Mouse (Mus musculus): ENCODE measurements around the gene 4933425L06Rik. TPM values are rescaled to one million over a fixed set of nuclear protein-coding genes. Genes with fewer than 3 reads are reported as not detected.

Gene 4933425L06Rik
- polyA plus RNA-seq, 1 experiment, result not detected

DNA sequence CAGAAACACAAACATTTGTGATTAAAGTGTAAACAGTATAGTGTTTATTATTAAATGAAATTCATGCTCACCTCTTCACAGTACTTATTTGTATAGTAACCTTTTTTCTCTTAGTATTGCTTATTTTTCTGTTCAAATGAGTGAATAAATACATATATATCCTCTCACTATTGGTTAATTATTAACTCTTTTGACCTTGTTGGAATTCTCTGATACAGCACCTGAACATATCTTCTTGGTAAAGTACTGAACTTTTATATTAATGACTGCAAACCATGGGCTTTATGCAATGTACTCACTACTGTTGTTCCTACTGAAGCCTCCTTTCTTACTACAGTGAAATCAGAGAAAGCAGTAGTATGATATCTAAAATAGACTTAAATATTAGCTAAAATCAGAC is 39.7 kb downstream of the 4933425L06Rik start:
- no peaks in the 10 kb centered on the region for H3K27me3 ChIP-seq (ENCODE audit: control insufficient read depth, insufficient read depth, low read length, poor library complexity, severe bottlenecking)
- no peak overlapping the region for H3K4me3 ChIP-seq (ENCODE audit: low read depth, low read length)
- no peak overlapping the region for H3K9ac ChIP-seq (ENCODE audit: low read depth, poor library complexity, severe bottlenecking)
- H3K4me1 ChIP-seq (ENCODE audit: control insufficient read depth, insufficient read depth, low read length), result no peaks in the 10 kb centered on the region
- H3K27ac ChIP-seq (ENCODE audit: insufficient read depth, low read length), result no peak overlapping the region
- H3K9me3 ChIP-seq (replicated peaks; ENCODE audit: control insufficient read depth, insufficient read depth, low read length, poor library complexity, severe bottlenecking), result no peaks in the 10 kb centered on the region
- no peaks in the 10 kb centered on the region for H3K36me3 ChIP-seq (ENCODE audit: control insufficient read depth, insufficient read depth, low read length, poor library complexity, severe bottlenecking)
- TF ChIP-seq CTCF (IDR thresholded peaks at IDR 0.05; ENCODE audit: low read depth, low read length) (no peak), POLR2A (IDR thresholded peaks at IDR 0.05; ENCODE audit: insufficient read depth, low read length) (no peak), EP300 (IDR thresholded peaks at IDR 0.05; ENCODE audit: insufficient read depth, low read depth, low read length) (no peak)

- Histone ChIP-seq H3K36me3 (ENCODE audit: control insufficient read depth, insufficient read depth, low read length, poor library complexity, severe bottlenecking) (no peaks in the 10 kb centered on the region), H3K27me3 (ENCODE audit: control insufficient read depth, insufficient read depth, low read length, poor library complexity, severe bottlenecking) (no peaks in the 10 kb centered on the region), H3K9ac (ENCODE audit: low read depth, poor library complexity, severe bottlenecking) (no peak overlapping the region), H3K4me3 (ENCODE audit: low read depth, low read length) (no peak overlapping the region), H3K4me1 (ENCODE audit: control insufficient read depth, insufficient read depth, low read length) (no peaks in the 10 kb centered on the region), H3K9me3 (replicated peaks; ENCODE audit: control insufficient read depth, insufficient read depth, low read length, poor library complexity, severe bottlenecking) (no peaks in the 10 kb centered on the region), H3K27ac (ENCODE audit: insufficient read depth, low read length) (no peak overlapping the region)
- TF ChIP-seq CTCF (IDR thresholded peaks at IDR 0.05; ENCODE audit: low read depth, low read length), result no peak
- TF ChIP-seq EP300 (IDR thresholded peaks at IDR 0.05; ENCODE audit: insufficient read depth, low read depth, low read length), result no peak
- TF ChIP-seq POLR2A (IDR thresholded peaks at IDR 0.05; ENCODE audit: insufficient read depth, low read length), result no peak
These were observed 40.2 kb downstream of the 4933425L06Rik start for GRCm38 (mm10) chr13:105122092-105122491.

DNA sequence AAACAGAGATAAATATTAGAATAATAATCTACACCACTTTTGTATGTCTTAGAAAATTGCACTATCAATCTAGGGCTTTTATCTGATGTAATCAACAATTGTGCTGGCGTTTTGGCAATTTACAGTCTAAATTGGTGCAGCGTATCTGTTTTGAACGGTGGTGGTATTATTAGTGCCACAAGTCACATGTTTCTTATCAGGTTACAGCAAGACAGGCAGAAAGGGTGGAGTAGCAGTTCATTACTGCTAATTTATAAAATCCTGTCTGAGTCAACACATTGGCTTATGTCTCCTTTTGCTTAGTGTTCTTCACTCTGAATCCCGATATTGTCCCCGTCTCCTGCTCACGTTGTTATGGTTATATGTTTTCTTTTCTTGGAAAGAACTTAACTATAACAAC is 48.2 kb downstream of the 4933425L06Rik start:
- Histone ChIP-seq H3K36me3 (ENCODE audit: control insufficient read depth, insufficient read depth, low read length, poor library complexity, severe bottlenecking) (no peaks in the 10 kb centered on the region), H3K4me1 (ENCODE audit: control insufficient read depth, insufficient read depth, low read length) (no peaks in the 10 kb centered on the region), H3K27ac (ENCODE audit: insufficient read depth, low read length) (no peak overlapping the region), H3K4me3 (ENCODE audit: low read depth, low read length) (no peak overlapping the region), H3K9ac (ENCODE audit: low read depth, poor library complexity, severe bottlenecking) (no peak overlapping the region), H3K27me3 (ENCODE audit: control insufficient read depth, insufficient read depth, low read length, poor library complexity, severe bottlenecking) (no peaks in the 10 kb centered on the region), H3K9me3 (replicated peaks; ENCODE audit: control insufficient read depth, insufficient read depth, low read length, poor library complexity, severe bottlenecking) (no peaks in the 10 kb centered on the region)
- no peak for TF ChIP-seq EP300 (IDR thresholded peaks at IDR 0.05; ENCODE audit: insufficient read depth, low read depth, low read length)
- TF ChIP-seq CTCF (IDR thresholded peaks at IDR 0.05; ENCODE audit: low read depth, low read length), result no peak

DNA sequence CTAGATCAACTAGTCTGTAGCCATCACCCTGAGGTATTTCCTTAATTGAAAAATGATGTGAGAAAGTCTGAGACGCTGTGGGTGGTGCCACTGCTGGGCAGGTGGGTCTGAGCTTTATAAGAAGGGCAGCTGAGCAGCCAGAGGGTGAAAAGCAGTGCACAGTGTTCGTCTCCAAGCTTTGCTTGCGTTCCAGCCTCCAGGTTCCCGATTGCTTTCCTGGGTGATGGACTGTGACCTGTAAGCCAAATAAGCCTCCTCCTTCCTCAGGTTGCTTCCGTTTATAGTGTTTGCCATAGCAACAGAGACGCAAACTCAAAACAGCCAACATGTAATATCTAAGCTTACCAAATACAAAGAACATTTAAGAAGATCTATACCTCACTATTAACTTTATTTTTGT is 50.4 kb downstream of the 4933425L06Rik start:
- no peaks in the 10 kb centered on the region for H3K36me3 ChIP-seq (ENCODE audit: control insufficient read depth, insufficient read depth, low read length, poor library complexity, severe bottlenecking)
- no peak for TF ChIP-seq EP300 (IDR thresholded peaks at IDR 0.05; ENCODE audit: insufficient read depth, low read depth, low read length)
- TF ChIP-seq POLR2A (IDR thresholded peaks at IDR 0.05; ENCODE audit: insufficient read depth, low read length), result no peak
- no peak for TF ChIP-seq CTCF (IDR thresholded peaks at IDR 0.05; ENCODE audit: low read depth, low read length)
- H3K9ac ChIP-seq (ENCODE audit: low read depth, poor library complexity, severe bottlenecking), result no peak overlapping the region
- no peak overlapping the region for H3K4me3 ChIP-seq (ENCODE audit: low read depth, low read length)
- no peak overlapping the region for H3K27ac ChIP-seq (ENCODE audit: insufficient read depth, low read length)
- H3K4me1 ChIP-seq (ENCODE audit: control insufficient read depth, insufficient read depth, low read length), result no peaks in the 10 kb centered on the region
- no peaks in the 10 kb centered on the region for H3K27me3 ChIP-seq (ENCODE audit: control insufficient read depth, insufficient read depth, low read length, poor library complexity, severe bottlenecking)
- no peaks in the 10 kb centered on the region for H3K9me3 ChIP-seq (replicated peaks; ENCODE audit: control insufficient read depth, insufficient read depth, low read length, poor library complexity, severe bottlenecking)

DNA sequence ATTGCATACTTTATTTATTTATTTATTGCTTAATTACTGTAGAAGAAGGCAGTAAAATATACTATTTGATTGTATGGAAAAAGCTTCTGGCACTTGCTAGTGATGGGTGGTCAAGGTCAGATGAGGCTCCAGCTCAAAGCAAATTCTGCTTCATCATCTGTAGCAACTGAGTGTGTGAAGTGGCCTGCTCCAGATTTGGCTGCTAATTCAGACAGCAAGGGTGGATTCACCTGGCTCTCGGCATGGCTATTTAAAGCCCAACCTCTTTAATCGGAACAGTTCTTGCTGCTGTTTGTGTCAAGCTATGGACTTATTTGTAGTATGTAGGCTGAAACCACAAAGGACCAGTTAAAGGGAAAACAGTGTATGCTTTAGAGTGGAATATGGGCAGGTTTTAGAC is 50.9 kb downstream of the 4933425L06Rik start:
- Histone ChIP-seq H3K9me3 (replicated peaks; ENCODE audit: control insufficient read depth, insufficient read depth, low read length, poor library complexity, severe bottlenecking) (no peaks in the 10 kb centered on the region), H3K27ac (ENCODE audit: insufficient read depth, low read length) (no peak overlapping the region), H3K9ac (ENCODE audit: low read depth, poor library complexity, severe bottlenecking) (no peak overlapping the region), H3K4me3 (ENCODE audit: low read depth, low read length) (no peak overlapping the region), H3K27me3 (ENCODE audit: control insufficient read depth, insufficient read depth, low read length, poor library complexity, severe bottlenecking) (no peaks in the 10 kb centered on the region), H3K36me3 (ENCODE audit: control insufficient read depth, insufficient read depth, low read length, poor library complexity, severe bottlenecking) (no peaks in the 10 kb centered on the region), H3K4me1 (ENCODE audit: control insufficient read depth, insufficient read depth, low read length) (no peaks in the 10 kb centered on the region)
- TF ChIP-seq POLR2A (IDR thresholded peaks at IDR 0.05; ENCODE audit: insufficient read depth, low read length) (no peak), CTCF (IDR thresholded peaks at IDR 0.05; ENCODE audit: low read depth, low read length) (no peak), EP300 (IDR thresholded peaks at IDR 0.05; ENCODE audit: insufficient read depth, low read depth, low read length) (no peak)

DNA sequence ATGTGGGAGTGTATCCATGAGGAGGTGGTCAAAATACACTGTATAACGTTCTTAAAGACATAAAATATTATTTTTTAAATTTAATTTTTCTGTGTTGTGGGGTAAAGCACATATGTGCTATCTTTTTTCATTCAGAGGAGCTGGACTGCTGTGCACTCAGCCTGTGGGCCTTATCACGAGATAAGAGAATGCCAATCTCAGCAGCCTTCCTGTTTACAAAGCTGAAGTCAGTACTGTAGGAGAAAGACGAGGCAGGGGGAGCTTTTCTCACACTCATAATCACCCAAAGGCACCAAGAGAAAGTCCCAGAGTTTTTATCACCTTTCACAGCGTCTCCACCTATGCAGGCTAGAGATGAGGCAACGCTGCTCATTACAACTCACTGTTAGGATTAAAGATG is 52.5 kb downstream of the 4933425L06Rik start:
- Histone ChIP-seq H3K4me1 (ENCODE audit: control insufficient read depth, insufficient read depth, low read length) (no peaks in the 10 kb centered on the region), H3K27me3 (ENCODE audit: control insufficient read depth, insufficient read depth, low read length, poor library complexity, severe bottlenecking) (no peaks in the 10 kb centered on the region), H3K27ac (ENCODE audit: insufficient read depth, low read length) (no peak overlapping the region), H3K9ac (ENCODE audit: low read depth, poor library complexity, severe bottlenecking) (no peak overlapping the region), H3K4me3 (ENCODE audit: low read depth, low read length) (no peak overlapping the region), H3K9me3 (replicated peaks; ENCODE audit: control insufficient read depth, insufficient read depth, low read length, poor library complexity, severe bottlenecking) (no peaks in the 10 kb centered on the region), H3K36me3 (ENCODE audit: control insufficient read depth, insufficient read depth, low read length, poor library complexity, severe bottlenecking) (no peaks in the 10 kb centered on the region)
- TF ChIP-seq POLR2A (IDR thresholded peaks at IDR 0.05; ENCODE audit: insufficient read depth, low read length) (no peak), EP300 (IDR thresholded peaks at IDR 0.05; ENCODE audit: insufficient read depth, low read depth, low read length) (no peak), CTCF (IDR thresholded peaks at IDR 0.05; ENCODE audit: low read depth, low read length) (no peak)
